Mouse (Mus musculus): ENCODE measurements around the gene Rundc3a. TPM values are rescaled to one million over a fixed set of nuclear protein-coding genes. Genes with fewer than 3 reads are reported as not detected.

Rundc3a gene
- polyA plus RNA-seq, 1 experiment from 2014 or later, result 3.3 TPM

DNA sequence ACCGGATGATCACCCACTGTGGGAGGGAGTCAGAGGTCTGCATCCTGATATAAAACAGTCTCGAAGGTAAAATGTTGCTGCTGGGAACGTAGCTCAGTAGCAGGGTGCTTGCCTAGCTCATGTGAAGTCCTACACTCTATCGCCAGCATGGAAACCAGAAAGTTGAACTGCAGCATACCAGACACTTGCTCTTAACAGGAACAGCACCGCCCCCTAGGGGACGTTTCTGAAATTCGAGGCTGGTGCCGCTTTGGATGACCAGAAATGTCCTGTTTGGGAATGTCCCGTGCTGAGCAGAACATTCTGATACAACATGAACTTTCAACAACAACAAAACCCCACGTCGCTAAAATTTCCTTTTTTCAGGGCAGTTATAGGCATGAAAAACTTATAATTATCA is 18.5 kb downstream of the Rundc3a start:
- no peak for ATAC-seq (ENCODE audit: low FRiP score, low TSS enrichment)

DNA sequence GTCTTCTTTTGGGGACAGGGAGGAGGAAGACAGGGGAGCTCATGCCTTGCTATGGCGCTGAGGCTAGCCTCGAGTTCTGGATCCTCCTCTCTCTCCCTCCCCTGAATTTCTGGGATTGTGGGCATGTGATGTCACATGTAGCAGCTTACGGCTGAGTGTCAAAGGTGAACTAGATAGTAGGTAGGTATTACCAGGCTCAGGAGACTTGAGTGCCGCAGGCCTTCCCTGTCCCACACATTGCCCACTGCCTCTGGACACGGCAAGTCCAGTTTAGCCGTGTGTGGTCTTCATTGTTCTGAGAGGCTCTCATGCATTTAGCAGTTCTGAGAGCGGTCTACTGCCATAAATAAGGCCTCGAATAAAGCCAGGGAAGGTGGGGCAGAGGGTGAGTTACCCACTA is 19.9 kb downstream of the Rundc3a start:
- Histone ChIP-seq H3K9me3 (ENCODE audit: low read length) (no peaks in the 10 kb centered on the region), H3K4me2 (replicated peaks; ENCODE audit: low read depth, low read length) (no peak overlapping the region), H3K36me3 (ENCODE audit: insufficient read depth, low read length) (no peaks in the 10 kb centered on the region), H3K4me1 (ENCODE audit: insufficient read depth, low read length) (peaks cover 10% of the 10 kb centered on the region; the same call in 1 of the 2 replicates), H3K4me3 (ENCODE audit: low read length) (no peak overlapping the region), H3K27me3 (ENCODE audit: insufficient read depth, low read length) (no peaks in the 10 kb centered on the region), H3K9ac (replicated peaks; ENCODE audit: low read length) (no peak overlapping the region), H3K27ac (ENCODE audit: low read length) (no peak overlapping the region)
- WGBS, result 66% methylated on average over 8 of the region's 8 CpGs
- no peak for ATAC-seq (ENCODE audit: low FRiP score, low TSS enrichment)

More for the DNA sequence above, 18.5 kb downstream of the Rundc3a start:
- Histone ChIP-seq H3K27me3 (ENCODE audit: insufficient read depth, low read length) (no peaks in the 10 kb centered on the region), H3K4me3 (ENCODE audit: low read length) (no peak overlapping the region), H3K9ac (replicated peaks; ENCODE audit: low read length) (no peak overlapping the region), H3K27ac (ENCODE audit: low read length) (no peak overlapping the region), H3K9me3 (ENCODE audit: low read length) (no peaks in the 10 kb centered on the region), H3K36me3 (ENCODE audit: insufficient read depth, low read length) (no peaks in the 10 kb centered on the region), H3K4me1 (ENCODE audit: insufficient read depth, low read length) (peaks cover 10% of the 10 kb centered on the region; the same call in 1 of the 2 replicates), H3K4me2 (replicated peaks; ENCODE audit: low read depth, low read length) (no peak overlapping the region)
- 6% methylated on average over 11 of the region's 11 CpGs for WGBS

DNA sequence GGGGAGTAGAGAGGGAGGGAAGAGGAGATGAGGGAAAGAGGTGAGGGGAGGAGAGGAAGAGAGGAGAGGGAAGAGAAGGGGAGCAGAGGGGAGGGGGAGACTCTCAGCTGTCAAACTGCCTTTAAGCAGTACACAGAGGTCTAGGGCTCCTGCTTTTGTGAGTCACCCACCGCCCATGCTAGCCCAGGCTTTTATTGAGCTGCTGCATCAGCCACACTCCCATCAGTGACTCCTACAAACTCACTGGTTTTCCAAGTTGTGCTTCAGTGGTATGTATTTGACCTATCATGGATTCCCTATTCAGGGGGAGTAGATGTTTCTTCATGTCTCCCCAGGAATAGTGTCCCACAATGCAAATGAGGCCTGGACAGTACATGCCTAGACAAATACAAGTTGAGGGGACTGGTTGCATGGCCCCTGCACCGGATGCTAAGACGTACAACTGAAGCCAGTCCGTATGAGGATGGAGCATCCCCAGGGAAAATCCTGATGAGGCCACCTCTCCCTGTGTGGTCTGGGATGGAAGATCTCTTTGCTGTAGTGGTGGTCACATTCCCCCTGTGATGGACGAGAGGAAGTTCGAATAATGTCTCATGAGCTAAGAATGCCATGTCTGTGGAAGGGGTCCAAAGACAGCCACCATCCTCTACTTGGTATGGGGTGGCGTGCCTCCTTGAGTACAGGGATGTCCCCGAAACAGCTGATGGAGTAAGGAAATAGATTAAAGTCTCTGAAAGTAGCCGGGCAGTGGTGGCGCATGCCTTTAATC is 22.0 kb downstream of the Rundc3a start:
- H3K27ac ChIP-seq (ENCODE audit: low read length), result no peak overlapping the region
- no peak overlapping the region for H3K4me2 ChIP-seq (replicated peaks; ENCODE audit: low read depth, low read length)
- no peak for ATAC-seq (ENCODE audit: low FRiP score, low TSS enrichment)
- no peak overlapping the region for H3K4me3 ChIP-seq (ENCODE audit: low read length)
- no peaks in the 10 kb centered on the region for H3K4me1 ChIP-seq (ENCODE audit: insufficient read depth, low read length)
- H3K27me3 ChIP-seq (ENCODE audit: insufficient read depth, low read length), result no peaks in the 10 kb centered on the region
- no peaks in the 10 kb centered on the region for H3K36me3 ChIP-seq (ENCODE audit: insufficient read depth, low read length)
- no peak overlapping the region for H3K9ac ChIP-seq (replicated peaks; ENCODE audit: low read length)
- WGBS, result 67% methylated on average over 10 of the region's 10 CpGs
- H3K9me3 ChIP-seq (ENCODE audit: low read length), result peaks cover 3% of the 10 kb centered on the region; the same call in 1 of the 2 replicates

GRCm38 (mm10) chr11:102417160-102417559 is 24.0 kb downstream of the Rundc3a start:
- no peaks in the 10 kb centered on the region for H3K36me3 ChIP-seq (ENCODE audit: insufficient read depth, low read length)
- 90% methylated on average over 1 of the region's 1 CpGs for WGBS
- ATAC-seq (ENCODE audit: low FRiP score, low TSS enrichment), result no peak

GRCm38 (mm10) chr11:102418887-102419286 is 25.7 kb downstream of the Rundc3a start:
- H3K4me3 ChIP-seq (ENCODE audit: low read length), result no peak overlapping the region
- no peaks in the 10 kb centered on the region for H3K27me3 ChIP-seq (ENCODE audit: insufficient read depth, low read length)
- H3K9me3 ChIP-seq (ENCODE audit: low read length), result peaks cover 3% of the 10 kb centered on the region; the same call in 1 of the 2 replicates
- no peak overlapping the region for H3K4me2 ChIP-seq (replicated peaks; ENCODE audit: low read depth, low read length)
- H3K4me1 ChIP-seq (ENCODE audit: insufficient read depth, low read length), result no peaks in the 10 kb centered on the region
- no peak overlapping the region for H3K9ac ChIP-seq (replicated peaks; ENCODE audit: low read length)
- ATAC-seq (ENCODE audit: low FRiP score, low TSS enrichment), result no peak
- no peak overlapping the region for H3K27ac ChIP-seq (ENCODE audit: low read length)
- no peaks in the 10 kb centered on the region for H3K36me3 ChIP-seq (ENCODE audit: insufficient read depth, low read length)

More at GRCm38 (mm10) chr11:102417160-102417559, 24.0 kb downstream of the Rundc3a start:
- H3K4me3 ChIP-seq (ENCODE audit: low read length), result no peak overlapping the region
- peaks cover 3% of the 10 kb centered on the region; the same call in 1 of the 2 replicates for H3K9me3 ChIP-seq (ENCODE audit: low read length)
- no peak overlapping the region for H3K27ac ChIP-seq (ENCODE audit: low read length)
- H3K4me1 ChIP-seq (ENCODE audit: insufficient read depth, low read length), result no peaks in the 10 kb centered on the region
- no peak overlapping the region for H3K4me2 ChIP-seq (replicated peaks; ENCODE audit: low read depth, low read length)
- H3K27me3 ChIP-seq (ENCODE audit: insufficient read depth, low read length), result no peaks in the 10 kb centered on the region
- H3K9ac ChIP-seq (replicated peaks; ENCODE audit: low read length), result no peak overlapping the region

- no peak overlapping the region for H3K4me3 ChIP-seq (ENCODE audit: low read length)
- H3K9ac ChIP-seq (replicated peaks; ENCODE audit: low read length), result no peak overlapping the region
- no peaks in the 10 kb centered on the region for H3K27me3 ChIP-seq (ENCODE audit: insufficient read depth, low read length)
- peaks cover 3% of the 10 kb centered on the region; the same call in 1 of the 2 replicates for H3K9me3 ChIP-seq (ENCODE audit: low read length)
- ATAC-seq (ENCODE audit: low FRiP score, low TSS enrichment), result no peak
- no peaks in the 10 kb centered on the region for H3K36me3 ChIP-seq (ENCODE audit: insufficient read depth, low read length)
- no peaks in the 10 kb centered on the region for H3K4me1 ChIP-seq (ENCODE audit: insufficient read depth, low read length)
- no peak overlapping the region for H3K27ac ChIP-seq (ENCODE audit: low read length)
- H3K4me2 ChIP-seq (replicated peaks; ENCODE audit: low read depth, low read length), result no peak overlapping the region
- WGBS, result 20% methylated on average over 8 of the region's 8 CpGs
These were observed 28.4 kb downstream of the Rundc3a start for GRCm38 (mm10) chr11:102421559-102421958.

GRCm38 (mm10) chr11:102424666-102425065 is 31.5 kb downstream of the Rundc3a start:
- H3K27ac ChIP-seq (ENCODE audit: low read length), result no peak overlapping the region
- H3K9ac ChIP-seq (replicated peaks; ENCODE audit: low read length), result no peak overlapping the region
- no peak overlapping the region for H3K4me3 ChIP-seq (ENCODE audit: low read length)
- H3K36me3 ChIP-seq (ENCODE audit: insufficient read depth, low read length), result no peaks in the 10 kb centered on the region
- 73% methylated on average over 6 of the region's 6 CpGs for WGBS
- H3K27me3 ChIP-seq (ENCODE audit: insufficient read depth, low read length), result no peaks in the 10 kb centered on the region
- no peak overlapping the region for H3K4me2 ChIP-seq (replicated peaks; ENCODE audit: low read depth, low read length)
- H3K4me1 ChIP-seq (ENCODE audit: insufficient read depth, low read length), result peaks cover 3% of the 10 kb centered on the region; the same call in 1 of the 2 replicates
- peaks cover 1% of the 10 kb centered on the region; the same call in 1 of the 2 replicates for H3K9me3 ChIP-seq (ENCODE audit: low read length)
- ATAC-seq (ENCODE audit: low FRiP score, low TSS enrichment), result no peak

DNA sequence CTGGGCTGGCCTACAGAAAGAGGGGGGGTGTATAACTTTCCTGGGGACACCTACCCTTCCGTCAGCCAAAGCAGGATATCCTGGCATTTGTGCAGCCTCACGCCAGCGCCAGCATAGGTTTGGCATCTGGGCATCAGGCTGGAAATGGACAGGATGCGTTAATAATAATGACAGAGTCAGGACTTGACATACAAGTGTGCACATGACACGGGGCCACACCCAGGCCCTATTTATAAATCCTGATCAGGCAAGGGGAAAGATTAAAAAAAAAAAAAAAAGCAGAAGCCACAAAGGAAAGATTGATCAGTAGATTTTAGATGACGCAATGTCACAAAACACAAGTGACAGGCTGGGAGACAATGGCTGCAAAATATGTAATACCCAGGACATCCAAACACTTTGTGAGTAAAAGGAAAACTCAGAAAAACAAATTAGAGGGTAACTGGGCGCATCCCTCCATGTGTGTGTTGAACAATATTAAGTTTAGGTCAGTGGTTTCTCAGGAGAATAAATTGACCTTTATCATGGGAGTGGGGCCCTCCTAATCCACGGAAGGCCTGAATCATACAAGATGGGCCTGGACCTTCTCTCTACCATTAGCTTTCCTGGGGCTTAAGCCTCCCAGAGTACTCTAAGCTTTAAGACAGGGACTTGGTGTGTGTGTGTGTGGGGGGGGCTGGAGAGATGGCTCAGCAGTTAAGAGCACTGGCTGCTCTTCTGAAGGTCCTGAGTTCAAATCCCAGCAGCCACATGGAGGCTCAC is 32.5 kb downstream of the Rundc3a start:
- WGBS, result 86% methylated on average over 8 of the region's 8 CpGs
- no peak for ATAC-seq (ENCODE audit: low FRiP score, low TSS enrichment)

GRCm38 (mm10) chr11:102428981-102429540 is 35.9 kb downstream of the Rundc3a start:
- no peaks in the 10 kb centered on the region for H3K9me3 ChIP-seq (ENCODE audit: low read length)
- no peak overlapping the region for H3K27ac ChIP-seq (ENCODE audit: low read length)
- 64% methylated on average over 8 of the region's 8 CpGs for WGBS
- no peak overlapping the region for H3K4me2 ChIP-seq (replicated peaks; ENCODE audit: low read depth, low read length)
- H3K4me3 ChIP-seq (ENCODE audit: low read length), result no peak overlapping the region
- H3K4me1 ChIP-seq (ENCODE audit: insufficient read depth, low read length), result peaks cover 20% of the 10 kb centered on the region
- ATAC-seq (ENCODE audit: low FRiP score, low TSS enrichment), result no peak
- H3K9ac ChIP-seq (replicated peaks; ENCODE audit: low read length), result no peak overlapping the region
- H3K36me3 ChIP-seq (ENCODE audit: insufficient read depth, low read length), result peaks cover 4% of the 10 kb centered on the region; the same call in 1 of the 2 replicates
- no peaks in the 10 kb centered on the region for H3K27me3 ChIP-seq (ENCODE audit: insufficient read depth, low read length)

More for the DNA sequence above, 32.5 kb downstream of the Rundc3a start:
- no peak overlapping the region for H3K4me3 ChIP-seq (ENCODE audit: low read length)
- no peak overlapping the region for H3K9ac ChIP-seq (replicated peaks; ENCODE audit: low read length)
- no peak overlapping the region for H3K4me2 ChIP-seq (replicated peaks; ENCODE audit: low read depth, low read length)
- no peaks in the 10 kb centered on the region for H3K27me3 ChIP-seq (ENCODE audit: insufficient read depth, low read length)
- H3K36me3 ChIP-seq (ENCODE audit: insufficient read depth, low read length), result no peaks in the 10 kb centered on the region
- no peaks in the 10 kb centered on the region for H3K9me3 ChIP-seq (ENCODE audit: low read length)
- H3K27ac ChIP-seq (ENCODE audit: low read length), result no peak overlapping the region
- peaks cover 7% of the 10 kb centered on the region; the same call in 1 of the 2 replicates for H3K4me1 ChIP-seq (ENCODE audit: insufficient read depth, low read length)
